8 mouse cellular contexts compared by ENCODE assay signal in genomic region chr1:131797202-131797909, GRCm38 (mm10). TPM values are rescaled to one million over a fixed set of nuclear protein-coding genes. Genes with fewer than 3 reads are reported as not detected.
DNase-seq lines count a peak whose midpoint lies in the region; ATAC-seq and TF ChIP-seq lines count a peak whose summit lies in the region.

Gene Pm20d1 (plus strand): TSS chr1:131797381.

- peaks cover 8% of the 10 kb centered on the region for H3K4me1 ChIP-seq in embryonic facial prominence, embryonic 13.5 days
- H3K4me1 ChIP-seq in heart, embryonic 13.5 days: peaks cover 8% of the 10 kb centered on the region; the same call in 1 of the 2 replicates
- H3K4me1 ChIP-seq in liver, postnatal 0 days (ENCODE audit: insufficient read depth): peaks cover 3% of the 10 kb centered on the region; the same call in 1 of the 2 replicates
- peaks cover 9% of the 10 kb centered on the region for H3K4me1 ChIP-seq in neural tube, embryonic 13.5 days (replicated peaks)

- no peaks in the 10 kb centered on the region for H3K9me3 ChIP-seq in embryonic facial prominence, embryonic 13.5 days
- no peaks in the 10 kb centered on the region for H3K9me3 ChIP-seq in heart, embryonic 13.5 days
- H3K9me3 ChIP-seq in liver, postnatal 0 days (ENCODE audit: low read length): no peaks in the 10 kb centered on the region
- no peaks in the 10 kb centered on the region for H3K9me3 ChIP-seq in neural tube, embryonic 13.5 days

- H3K9ac ChIP-seq in embryonic facial prominence, embryonic 13.5 days: peak within 1 kb of the TSS; percentile 58; the same call in 1 of the 2 replicates
- H3K9ac ChIP-seq in heart, embryonic 13.5 days: peak within 1 kb of the TSS; percentile 76
- H3K9ac ChIP-seq in liver, postnatal 0 days (replicated peaks): peak within 1 kb of the TSS; percentile 51
- no peak within 1 kb of the TSS for H3K9ac ChIP-seq in neural tube, embryonic 13.5 days

- no peak for ATAC-seq in embryonic facial prominence, embryonic 13.5 days (ENCODE audit: insufficient number of reproducible peaks, insufficient read depth, low FRiP score, low TSS enrichment, low read depth)
- peak; percentile 66; the same call in 1 of the 2 replicates for ATAC-seq in heart, embryonic 13.5 days (ENCODE audit: extremely low read depth, insufficient number of reproducible peaks, low FRiP score, low TSS enrichment)
- ATAC-seq in liver, postnatal 0 days: peak; percentile 99
- ATAC-seq in neural tube, embryonic 13.5 days (ENCODE audit: low read depth): no peak
- ATAC-seq in CD4-positive, CD25-positive, alpha-beta regulatory T cell, adult 4 months: no peak

- WGBS in embryonic facial prominence, embryonic 13.5 days: 6% methylated on average over 26 of the region's 26 CpGs
- WGBS in heart, embryonic 13.5 days: 6% methylated on average over 26 of the region's 26 CpGs
- 7% methylated on average over 26 of the region's 26 CpGs for WGBS in liver, postnatal 0 days (ENCODE audit: insufficient replicate concordance)
- 8% methylated on average over 26 of the region's 26 CpGs for WGBS in neural tube, embryonic 13.5 days

- H3K27me3 ChIP-seq in embryonic facial prominence, embryonic 13.5 days: peaks cover 7% of the 10 kb centered on the region
- peaks cover 17% of the 10 kb centered on the region; the same call in 1 of the 2 replicates for H3K27me3 ChIP-seq in heart, embryonic 13.5 days (replicated peaks)
- H3K27me3 ChIP-seq in liver, postnatal 0 days (ENCODE audit: insufficient read depth, low read length): 0 out of 2 replicates have a peak, but pooled peaks cover 7% of the 10 kb centered on the region
- peaks cover 10% of the 10 kb centered on the region for H3K27me3 ChIP-seq in neural tube, embryonic 13.5 days

- peak within 1 kb of the TSS; percentile 29; the same call in 1 of the 2 replicates for H3K27ac ChIP-seq in layer of hippocampus, adult 2 months
- no peak within 1 kb of the TSS for H3K27ac ChIP-seq in embryonic facial prominence, embryonic 13.5 days
- H3K27ac ChIP-seq in heart, embryonic 13.5 days (replicated peaks): peak within 1 kb of the TSS; percentile 25; the same call in 1 of the 2 replicates
- H3K27ac ChIP-seq in liver, postnatal 0 days (ENCODE audit: low read depth): peak within 1 kb of the TSS; percentile 89
- H3K27ac ChIP-seq in neural tube, embryonic 13.5 days (replicated peaks): no peak within 1 kb of the TSS

- DNase-seq in layer of hippocampus, adult 2 months (ENCODE audit: low spot score in 2 of 2): no peak
- DNase-seq in layer of hippocampus, adult 9-10 months (ENCODE audit: low spot score): no peak
- DNase-seq in kidney, adult 9 months: peak; percentile 96
- peak; percentile 72 for DNase-seq in liver, postnatal 0 days

- no peaks in the 10 kb centered on the region for H3K36me3 ChIP-seq in embryonic facial prominence, embryonic 13.5 days
- H3K36me3 ChIP-seq in heart, embryonic 13.5 days: no peaks in the 10 kb centered on the region
- no peaks in the 10 kb centered on the region for H3K36me3 ChIP-seq in liver, postnatal 0 days (replicated peaks; ENCODE audit: insufficient read depth, low read length)
- H3K36me3 ChIP-seq in neural tube, embryonic 13.5 days: no peaks in the 10 kb centered on the region

- TF ChIP-seq EP300 in liver, postnatal 0 days (IDR thresholded peaks at IDR 0.05; ENCODE audit: low read depth): no peak

- peak within 1 kb of the TSS; percentile 60 for H3K4me2 ChIP-seq in embryonic facial prominence, embryonic 13.5 days
- H3K4me2 ChIP-seq in heart, embryonic 13.5 days: peak within 1 kb of the TSS; percentile 69
- H3K4me2 ChIP-seq in liver, postnatal 0 days (ENCODE audit: low read depth, low read length): peak within 1 kb of the TSS; percentile 44
- peak within 1 kb of the TSS; percentile 53 for H3K4me2 ChIP-seq in neural tube, embryonic 13.5 days

- peak within 1 kb of the TSS; percentile 46 for H3K4me3 ChIP-seq in layer of hippocampus, adult 2 months
- peak within 1 kb of the TSS; percentile 33 for H3K4me3 ChIP-seq in embryonic facial prominence, embryonic 13.5 days
- H3K4me3 ChIP-seq in heart, embryonic 13.5 days: peak within 1 kb of the TSS; percentile 49
- H3K4me3 ChIP-seq in liver, postnatal 0 days (ENCODE audit: low read depth, low read length): peak within 1 kb of the TSS; percentile 37
- peak within 1 kb of the TSS; percentile 22 for H3K4me3 ChIP-seq in neural tube, embryonic 13.5 days

- TF ChIP-seq CTCF in layer of hippocampus, adult 2 months (conservative IDR thresholded peaks at IDR 0.05): no peak
- no peak for TF ChIP-seq CTCF in liver, postnatal 0 days (IDR thresholded peaks at IDR 0.05; ENCODE audit: low read depth)

RNA-seq across cellular contexts. Expression of gene Pm20d1, which starts in this region (rescaled TPM):
- total RNA-seq in layer of hippocampus, adult 2 months (2021): 1 to 10 TPM; 2.0 to 2.9 TPM
- polyA plus RNA-seq in embryonic facial prominence, embryonic 13.5 days (2015; fragmentation: Nextera tagmentation; extraction: Ambion mirVana): 0.32 and 0.53 TPM in 2 replicates
- 1.4 and 1.9 TPM in 2 replicates for polyA plus RNA-seq in heart, embryonic 13.5 days (2015; fragmentation: Nextera tagmentation; extraction: Ambion mirVana)
- polyA plus RNA-seq in liver, postnatal 0 days (2015; fragmentation: Nextera tagmentation; extraction: Ambion mirVana): 10.5 and 10.7 TPM in 2 replicates
- 0.14 and 0.29 TPM in 2 replicates for polyA plus RNA-seq in neural tube, embryonic 13.5 days (2015; fragmentation: Nextera tagmentation; extraction: Ambion mirVana)
- under 1 TPM in 1 of 2 experiments, not detected in 1; 0.05 TPM for polyA plus RNA-seq in CD4-positive, CD25-positive, alpha-beta regulatory T cell, adult 4 months (2017; shearing (Covaris generic))

Comparison
In these comparisons a context has a peak if more than half of its experiments do, and no peak if none do; other contexts are left out.
1. DNase-seq: peak in kidney, adult 9 months (single experiment) and liver, postnatal 0 days (single experiment); none in layer of hippocampus, adult 2 months (0 of 2) and layer of hippocampus, adult 9-10 months (single experiment).
2. H3K27ac ChIP-seq: peak in layer of hippocampus, adult 2 months (single experiment), heart, embryonic 13.5 days (single experiment) and liver, postnatal 0 days (single experiment); none in embryonic facial prominence, embryonic 13.5 days (single experiment) and neural tube, embryonic 13.5 days (single experiment).
3. ATAC-seq: peak in heart, embryonic 13.5 days (single experiment) and liver, postnatal 0 days (single experiment); none in embryonic facial prominence, embryonic 13.5 days (single experiment), neural tube, embryonic 13.5 days (single experiment) and CD4-positive, CD25-positive, alpha-beta regulatory T cell, adult 4 months (single experiment).
4. Peak in every context shown above with its lines, with median percentiles within 50 percentile points of each other: H3K4me3 ChIP-seq and H3K4me2 ChIP-seq.